Comparison of ENCODE assay signal across 9 mouse cellular contexts in genomic region chr12:102640436-102641163, GRCm38 (mm10).
DNase-seq lines count a peak whose midpoint lies in the region; ATAC-seq and TF ChIP-seq lines count a peak whose summit lies in the region.
"Had no signal": no experiment of that assay in that cellular context is flagged by ENCODE, and none has a peak within 500 bp of the region (broad histone marks: within the 10 kb centered on the region; RNA-seq: fewer than 3 reads in every experiment).

No protein-coding gene starts in this region.

- no peaks in the 10 kb centered on the region for H3K9me3 ChIP-seq in hindbrain, embryonic 11.5 days (ENCODE audit: control insufficient read depth, low read length)
- H3K9me3 ChIP-seq in midbrain, embryonic 11.5 days (ENCODE audit: control insufficient read depth, low read length), result no peaks in the 10 kb centered on the region
- H3K9me3 ChIP-seq: stomach, embryonic 15.5 days had no signal

- peak; percentile 85 for ATAC-seq in hindbrain, embryonic 11.5 days (ENCODE audit: low FRiP score)
- peak; percentile 75 for ATAC-seq in midbrain, embryonic 11.5 days (ENCODE audit: low FRiP score)

- intact Hi-C loops in heart, postnatal 10 days (cut with DNase I), result no loop called here
- intact Hi-C loops in heart, adult 2 months (cut with DNase I), result no loop called here

- no peak overlapping the region for H3K4me2 ChIP-seq in hindbrain, embryonic 11.5 days (replicated peaks; ENCODE audit: low read depth, low read length)
- H3K4me2 ChIP-seq in midbrain, embryonic 11.5 days, result no peak overlapping the region
- H3K4me2 ChIP-seq: stomach, embryonic 15.5 days had no signal

- peaks cover 6% of the 10 kb centered on the region for H3K4me1 ChIP-seq in heart, adult 2 months (ENCODE audit: control insufficient read depth, insufficient read depth, low read length)
- H3K4me1 ChIP-seq in hindbrain, embryonic 11.5 days (replicated peaks; ENCODE audit: control insufficient read depth, insufficient read depth, low read length), result peaks cover 5% of the 10 kb centered on the region
- peaks cover 12% of the 10 kb centered on the region for H3K4me1 ChIP-seq in midbrain, embryonic 11.5 days (ENCODE audit: control insufficient read depth, insufficient read depth, low read length)

- no peak for TF ChIP-seq CTCF in heart, adult 2 months (IDR thresholded peaks at IDR 0.05)

- H3K27ac ChIP-seq in heart, adult 2 months, result no peak overlapping the region
- 0 out of 2 replicates have a peak overlapping the region, but pooled peaks have one; percentile 33 for H3K27ac ChIP-seq in hindbrain, embryonic 11.5 days (ENCODE audit: low read depth, low read length)
- H3K27ac ChIP-seq in midbrain, embryonic 11.5 days (ENCODE audit: low read depth, low read length), result no peak overlapping the region; the same call in 1 of the 2 replicates
- H3K27ac ChIP-seq: stomach, embryonic 15.5 days had no signal

- H3K4me3 ChIP-seq in heart, adult 2 months, result no peak overlapping the region
- no peak overlapping the region for H3K4me3 ChIP-seq in hindbrain, embryonic 11.5 days (ENCODE audit: low read depth, low read length)
- H3K4me3 ChIP-seq in midbrain, embryonic 11.5 days (ENCODE audit: low read depth, low read length), result no peak overlapping the region
- H3K4me3 ChIP-seq: stomach, embryonic 15.5 days had no signal

- no peaks in the 10 kb centered on the region for H3K79me2 ChIP-seq in heart, adult 2 months (replicated peaks; ENCODE audit: control insufficient read depth, insufficient read depth, low read length)

- no peak for TF ChIP-seq EP300 in heart, adult 2 months (IDR thresholded peaks at IDR 0.05; ENCODE audit: insufficient read depth, low read depth, low read length)

- peak; percentile 38 to 58 for DNase-seq in heart, postnatal 10 days
- no peak for DNase-seq in heart, adult 2 months
- peak; percentile 95 for DNase-seq in cerebellum, adult 9-10 months
- DNase-seq in hindbrain, embryonic 11.5 days (ENCODE audit: low spot score), result peak; percentile 66
- no peak for DNase-seq in midbrain, embryonic 11.5 days (ENCODE audit: low spot score, missing footprints)
- no peak for DNase-seq in ovary, postnatal 36 days (ENCODE audit: low spot score)
- no peak for DNase-seq in B cell, adult 2 months
- no peak for DNase-seq in kidney, postnatal 25 days

- TF ChIP-seq POLR2A in heart, adult 2 months (IDR thresholded peaks at IDR 0.05; ENCODE audit: insufficient read depth, low read depth, low read length), result no peak

- no peak overlapping the region for H3K9ac ChIP-seq in heart, adult 2 months (ENCODE audit: low read depth, low read length)
- no peak overlapping the region for H3K9ac ChIP-seq in hindbrain, embryonic 11.5 days (ENCODE audit: low read depth, low read length)
- no peak overlapping the region for H3K9ac ChIP-seq in midbrain, embryonic 11.5 days (ENCODE audit: low read length)
- H3K9ac ChIP-seq: stomach, embryonic 15.5 days had no signal

- 54% methylated on average over 9 of the region's 9 CpGs for WGBS in heart, adult 2 months
- WGBS in hindbrain, embryonic 11.5 days, result 31% methylated on average over 9 of the region's 9 CpGs
- WGBS in midbrain, embryonic 11.5 days, result 28% methylated on average over 9 of the region's 9 CpGs

- no peaks in the 10 kb centered on the region for H3K27me3 ChIP-seq in heart, adult 2 months (ENCODE audit: control insufficient read depth, insufficient read depth, low read length)
- no peaks in the 10 kb centered on the region for H3K27me3 ChIP-seq in hindbrain, embryonic 11.5 days (ENCODE audit: control insufficient read depth, insufficient read depth, low read length)
- no peaks in the 10 kb centered on the region for H3K27me3 ChIP-seq in midbrain, embryonic 11.5 days (ENCODE audit: control insufficient read depth, insufficient read depth, low read length)
- H3K27me3 ChIP-seq: stomach, embryonic 15.5 days had no signal

- no peaks in the 10 kb centered on the region for H3K36me3 ChIP-seq in heart, adult 2 months (ENCODE audit: control insufficient read depth, insufficient read depth, low read length)
- H3K36me3 ChIP-seq in hindbrain, embryonic 11.5 days (ENCODE audit: control insufficient read depth, insufficient read depth, low read length), result no peaks in the 10 kb centered on the region
- H3K36me3 ChIP-seq in midbrain, embryonic 11.5 days (ENCODE audit: control insufficient read depth, insufficient read depth, low read length), result no peaks in the 10 kb centered on the region
- H3K36me3 ChIP-seq: stomach, embryonic 15.5 days had no signal

Comparison
In these comparisons a context has a peak if more than half of its experiments do, and no peak if none do; other contexts are left out.
1. DNase-seq: peak in heart, postnatal 10 days (2 of 2), cerebellum, adult 9-10 months (single experiment) and hindbrain, embryonic 11.5 days (single experiment); none in heart, adult 2 months (0 of 2), midbrain, embryonic 11.5 days (single experiment), ovary, postnatal 36 days (single experiment), B cell, adult 2 months (0 of 2) and kidney, postnatal 25 days (0 of 2).